15 mouse cellular contexts compared by ENCODE assay signal in genomic region chrX:47988024-47988423, GRCm38 (mm10). TPM values are rescaled to one million over a fixed set of nuclear protein-coding genes. Genes with fewer than 3 reads are reported as not detected.
DNase-seq lines count a peak whose midpoint lies in the region; ATAC-seq and TF ChIP-seq lines count a peak whose summit lies in the region.
"Had no signal": no experiment of that assay in that cellular context is flagged by ENCODE, and none has a peak within 500 bp of the region (broad histone marks: within the 10 kb centered on the region; RNA-seq: fewer than 3 reads in every experiment).

No protein-coding gene starts in this region.

- WGBS in heart, embryonic 12.5 days, result 63% methylated on average over 8 of the region's 8 CpGs
- 82% methylated on average over 8 of the region's 8 CpGs for WGBS in midbrain, embryonic 15.5 days

- H3K27me3 ChIP-seq in heart, embryonic 12.5 days (replicated peaks), result peaks cover 5% of the 10 kb centered on the region; the same call in 1 of the 2 replicates
- H3K27me3 ChIP-seq in myocyte (ENCODE audit: control insufficient read depth, insufficient read depth, insufficient read length), result no peaks in the 10 kb centered on the region
- no peaks in the 10 kb centered on the region for H3K27me3 ChIP-seq in midbrain, embryonic 15.5 days (replicated peaks)
- H3K27me3 ChIP-seq: lung, embryonic 15.5 days had no signal

- intact Hi-C loops in gastrocnemius, postnatal 14 days (cut with DNase I; ENCODE audit: low total_unique reads), result no loop called here

- peak; percentile 55 to 77 for DNase-seq in heart, adult 18-20 months
- DNase-seq in Muller cell, postnatal 12 days (ENCODE audit: inconsistent ontology term), result peak; percentile 4
- peak; percentile 32 for DNase-seq in gastrocnemius, postnatal 14 days
- DNase-seq in right cerebral cortex, postnatal 4 days, result no peak
- DNase-seq: cerebellum, adult 18-20 months; liver; right cerebral cortex, postnatal 14 days; thymus, postnatal 4 days had no signal

- no peak overlapping the region for H3ac ChIP-seq in myocyte (ENCODE audit: control insufficient read depth, insufficient read length)

- no peak for TF ChIP-seq POLR2A in myocyte (IDR thresholded peaks at IDR 0.05; ENCODE audit: insufficient read length, low read depth)

- H3K36me3 ChIP-seq in heart, embryonic 12.5 days, result no peaks in the 10 kb centered on the region
- no peaks in the 10 kb centered on the region for H3K36me3 ChIP-seq in myocyte (ENCODE audit: control insufficient read depth, insufficient read depth)
- H3K36me3 ChIP-seq in midbrain, embryonic 15.5 days (replicated peaks), result no peaks in the 10 kb centered on the region
- H3K36me3 ChIP-seq: lung, embryonic 15.5 days; midbrain, embryonic 12.5 days had no signal

- H3K79me2 ChIP-seq in myocyte (ENCODE audit: control insufficient read depth, insufficient read depth), result no peaks in the 10 kb centered on the region

- H3K9me3 ChIP-seq in heart, embryonic 12.5 days (replicated peaks), result no peaks in the 10 kb centered on the region
- no peaks in the 10 kb centered on the region for H3K9me3 ChIP-seq in midbrain, embryonic 15.5 days
- H3K9me3 ChIP-seq: lung, embryonic 15.5 days; midbrain, embryonic 12.5 days had no signal

- H3K4me3 ChIP-seq in heart, embryonic 12.5 days, result no peak overlapping the region
- no peak overlapping the region for H3K4me3 ChIP-seq in myocyte
- no peak overlapping the region for H3K4me3 ChIP-seq in midbrain, embryonic 15.5 days
- H3K4me3 ChIP-seq: lung, embryonic 15.5 days; midbrain, embryonic 12.5 days had no signal

- no peak for ATAC-seq in heart, embryonic 12.5 days (ENCODE audit: insufficient number of reproducible peaks, low FRiP score)
- no peak for ATAC-seq in midbrain, embryonic 15.5 days (replicated peaks)
- ATAC-seq in frontal cortex, adult (ENCODE audit: low TSS enrichment), result no peak

- H3K4me2 ChIP-seq in heart, embryonic 12.5 days, result no peak overlapping the region
- H3K4me2 ChIP-seq in myocyte (ENCODE audit: low read depth), result peak overlapping the region; percentile 31
- H3K4me2 ChIP-seq in midbrain, embryonic 15.5 days, result no peak overlapping the region
- H3K4me2 ChIP-seq: lung, embryonic 15.5 days; midbrain, embryonic 12.5 days had no signal

- no peak overlapping the region for H3K9ac ChIP-seq in heart, embryonic 12.5 days
- H3K9ac ChIP-seq in midbrain, embryonic 15.5 days, result no peak overlapping the region
- H3K9ac ChIP-seq: lung, embryonic 15.5 days; midbrain, embryonic 12.5 days had no signal

- H3K27ac ChIP-seq in heart, embryonic 12.5 days (ENCODE audit: poor library complexity, severe bottlenecking), result no peak overlapping the region
- no peak overlapping the region for H3K27ac ChIP-seq in midbrain, embryonic 15.5 days
- H3K27ac ChIP-seq: lung, embryonic 15.5 days; midbrain, embryonic 12.5 days had no signal

- H3K4me1 ChIP-seq in heart, embryonic 12.5 days (replicated peaks), result no peaks in the 10 kb centered on the region
- H3K4me1 ChIP-seq in midbrain, embryonic 15.5 days, result no peaks in the 10 kb centered on the region
- H3K4me1 ChIP-seq: midbrain, embryonic 12.5 days had no signal

TF ChIP-seq in myocyte, 11 proteins besides CTCF, POLR2A, EP300 and RAD21:
- TF ChIP-seq E2F4 (IDR thresholded peaks at IDR 0.05; ENCODE audit: insufficient read depth) (no peak), CEBPB (IDR thresholded peaks at IDR 0.05; ENCODE audit: insufficient read depth, poor library complexity, severe bottlenecking) (peak; percentile 82), USF1 (IDR thresholded peaks at IDR 0.05; ENCODE audit: low read depth) (no peak)
TF ChIP-seq in myocyte: peak in this region for 1.

RNA-seq across cellular contexts. Expression of gene Apln, which starts 46.6 kb away (rescaled TPM):
- total RNA-seq in heart, adult 18-20 months (2021), result 10 to 100 TPM in 1 of 2 experiments, 1 to 10 TPM in 1; 4.6 to 15.9 TPM
- 2.1 and 2.3 TPM in 2 replicates for polyA plus RNA-seq in heart, embryonic 12.5 days (2016; fragmentation: Nextera tagmentation; extraction: Ambion mirVana)
- 10 to 100 TPM in 1 of 2 experiments, 1 to 10 TPM in 1; 9.1 to 16.8 TPM for total RNA-seq in gastrocnemius, postnatal 14 days (2021)
- polyA plus RNA-seq in myocyte (2012; fragmentation: generic; extraction: Trizol), result 2.4 TPM
- polyA plus RNA-seq in midbrain, embryonic 15.5 days (2015; fragmentation: Nextera tagmentation; extraction: Ambion mirVana), result 3.5 and 4.3 TPM in 2 replicates
- total RNA-seq: MEL had no signal
